Mouse (Mus musculus) lung, embryonic 16.5 days (tissue): ENCODE data around the gene Emsy. TPM values are rescaled to one million over a fixed set of nuclear protein-coding genes. Genes with fewer than 3 reads are reported as not detected.

Source experiments
- ATAC-seq: fragments of 200-750 bp; cut with Nextera tagmentation; 2 replicates; pipeline ENCODE4 v1.8.0; 2017; ENCODE audit warnings: low read depth, mild to moderate bottlenecking, moderate library complexity
- H3K27ac ChIP-seq: fragments of 300-500 bp; sonication (generic); 2 replicates; pipeline ENCODE4 v1.5.1; 2014; ENCODE audit warnings: mild to moderate bottlenecking, control low read depth, low read length
- H3K27me3 ChIP-seq: fragments of 300-500 bp; sonication (generic); 2 replicates; pipeline ENCODE4 v1.6.1; 2014; ENCODE audit warnings: low read depth, low read length, mixed read lengths; ENCODE audit not compliant: control insufficient read depth, insufficient read depth
- H3K36me3 ChIP-seq: fragments of 300-500 bp; sonication (generic); 2 replicates; pipeline ENCODE4 v1.6.1; 2014; ENCODE audit warnings: low read length; ENCODE audit not compliant: control insufficient read depth, insufficient read depth
- H3K4me1 ChIP-seq: fragments of 300-500 bp; sonication (generic); replicated peaks from 2 replicates; pipeline ENCODE4 v1.6.1; 2014; ENCODE audit warnings: low read length, mixed read lengths; ENCODE audit not compliant: control insufficient read depth, insufficient read depth
- H3K4me2 ChIP-seq: fragments of 300-500 bp; sonication (generic); 2 replicates; pipeline ENCODE4 v1.6.1; 2014; ENCODE audit warnings: low read depth, low read length, control low read depth
- H3K4me3 ChIP-seq: fragments of 300-500 bp; sonication (generic); 2 replicates; pipeline ENCODE4 v1.5.1; 2014; ENCODE audit warnings: mild to moderate bottlenecking, low read length, control low read depth
- H3K9ac ChIP-seq: fragments of 300-500 bp; sonication (generic); 2 replicates; pipeline ENCODE4 v1.6.1; 2014; ENCODE audit warnings: low read length, control low read depth
- H3K9me3 ChIP-seq: fragments of 300-500 bp; sonication (generic); 2 replicates; pipeline ENCODE4 v1.6.1; 2016; ENCODE audit warnings: low read length; ENCODE audit not compliant: control insufficient read depth
- WGBS: fragments of 180-500 bp; shearing (Covaris S2); extraction: QIAGEN DNeasy Blood & Tissue Kit; methylation state at CpG from one replicate; pipeline ENCODE4 v1.1.7; 2014; 5-methylcytosine and 5-hydroxymethylcytosine counted together
- polyA plus RNA-seq: library from polyadenylated mRNA; unstranded; fragments of >200 nt; fragmentation: Nextera tagmentation; extraction: Ambion mirVana; gene quantifications from 2 replicates; pipeline ENCODE4 v1.2.1, GENCODE M21; 2015

Gene Emsy
- polyA plus RNA-seq, 1 experiment from 2014 or later = 30.4 TPM

DNA sequence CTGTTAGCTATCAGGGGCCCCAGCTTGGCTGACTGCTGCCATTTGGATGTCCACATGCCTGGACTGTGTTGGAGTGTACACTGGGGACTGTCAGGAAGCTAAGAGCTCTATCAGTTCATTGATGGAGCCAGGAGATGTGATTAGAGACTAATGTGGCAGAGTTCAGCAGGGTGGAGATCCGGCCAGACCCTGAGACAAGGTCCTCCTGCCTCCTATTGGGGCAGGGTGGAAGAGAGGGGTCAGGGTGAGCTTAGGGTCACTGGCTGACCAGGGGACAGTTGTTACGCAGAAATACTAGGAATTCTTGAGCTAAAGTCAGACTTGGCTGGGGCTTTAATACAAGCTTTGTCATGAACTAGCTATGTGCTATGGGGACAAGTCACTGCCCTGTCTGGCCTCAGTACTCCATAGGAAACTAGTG lies 81.8 kb downstream of the Emsy start:
- no peak overlapping the region for H3K27ac ChIP-seq
- H3K9ac ChIP-seq = no peak overlapping the region
- H3K27me3 ChIP-seq = no peaks in the 10 kb centered on the region
- no peaks in the 10 kb centered on the region for H3K9me3 ChIP-seq
- ATAC-seq = no peak
- H3K4me2 ChIP-seq = no peak overlapping the region
- H3K4me1 ChIP-seq = peaks cover 27% of the 10 kb centered on the region
- WGBS = 79% methylated on average over 2 of the region's 2 CpGs
- H3K4me3 ChIP-seq = no peak overlapping the region
- H3K36me3 ChIP-seq = no peaks in the 10 kb centered on the region

DNA sequence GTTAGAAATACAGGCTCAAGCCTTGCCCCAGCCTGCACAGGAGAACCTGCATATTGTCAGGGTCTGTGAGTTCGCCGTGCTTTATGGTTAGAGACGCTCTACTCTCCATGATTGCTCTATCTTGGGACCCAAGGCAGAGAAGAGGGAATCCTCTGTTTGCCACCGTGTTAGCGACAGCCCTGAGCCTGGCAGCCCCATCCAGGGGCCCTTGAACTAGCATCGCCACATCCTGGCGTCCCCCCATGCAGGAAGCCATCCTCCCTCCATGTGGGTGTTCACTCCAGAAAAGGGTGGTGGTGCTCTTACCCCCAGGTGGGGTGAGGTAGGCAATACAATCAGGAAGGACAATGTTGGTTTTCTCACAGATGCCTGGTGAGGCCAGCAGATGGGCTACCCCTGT lies 82.3 kb downstream of the Emsy start:
- Histone ChIP-seq H3K27me3 (no peaks in the 10 kb centered on the region), H3K27ac (no peak overlapping the region)

DNA sequence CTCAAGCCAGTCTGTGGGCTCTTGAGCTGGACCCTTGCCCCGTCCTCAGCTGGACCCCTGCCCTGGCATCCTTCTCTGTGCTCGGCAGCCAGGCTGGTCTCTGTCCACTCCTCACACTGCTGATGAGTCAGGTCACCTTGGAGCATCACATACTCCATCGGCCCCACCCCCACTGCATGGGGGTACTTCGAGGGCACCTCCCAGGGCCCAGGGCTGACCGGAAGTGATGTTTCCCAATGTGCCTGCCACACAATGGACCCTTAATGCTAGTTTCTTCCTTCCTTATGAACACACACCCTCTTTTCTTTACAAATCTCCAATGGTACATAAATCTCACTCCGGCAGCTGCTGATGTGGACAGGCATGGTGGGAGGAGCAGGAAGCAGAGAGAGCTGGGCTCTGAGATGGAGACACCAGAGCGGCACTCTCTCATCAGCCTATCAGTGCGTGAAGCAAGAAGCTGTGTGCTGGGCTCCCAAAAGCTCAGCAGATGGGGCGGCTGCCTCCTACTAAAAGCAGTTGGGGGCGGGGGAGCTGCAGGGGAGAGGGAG lies 83.3 kb downstream of the Emsy start:
- Histone ChIP-seq H3K36me3 (no peaks in the 10 kb centered on the region), H3K27me3 (no peaks in the 10 kb centered on the region)
- peak; percentile 64 for ATAC-seq

More for the DNA sequence above, 82.3 kb downstream of the Emsy start:
- Histone ChIP-seq H3K4me3 (no peak overlapping the region), H3K4me2 (no peak overlapping the region), H3K4me1 (peaks cover 27% of the 10 kb centered on the region), H3K36me3 (no peaks in the 10 kb centered on the region), H3K9ac (no peak overlapping the region), H3K9me3 (no peaks in the 10 kb centered on the region)
- no peak for ATAC-seq
- WGBS = 85% methylated on average over 7 of the region's 7 CpGs

DNA sequence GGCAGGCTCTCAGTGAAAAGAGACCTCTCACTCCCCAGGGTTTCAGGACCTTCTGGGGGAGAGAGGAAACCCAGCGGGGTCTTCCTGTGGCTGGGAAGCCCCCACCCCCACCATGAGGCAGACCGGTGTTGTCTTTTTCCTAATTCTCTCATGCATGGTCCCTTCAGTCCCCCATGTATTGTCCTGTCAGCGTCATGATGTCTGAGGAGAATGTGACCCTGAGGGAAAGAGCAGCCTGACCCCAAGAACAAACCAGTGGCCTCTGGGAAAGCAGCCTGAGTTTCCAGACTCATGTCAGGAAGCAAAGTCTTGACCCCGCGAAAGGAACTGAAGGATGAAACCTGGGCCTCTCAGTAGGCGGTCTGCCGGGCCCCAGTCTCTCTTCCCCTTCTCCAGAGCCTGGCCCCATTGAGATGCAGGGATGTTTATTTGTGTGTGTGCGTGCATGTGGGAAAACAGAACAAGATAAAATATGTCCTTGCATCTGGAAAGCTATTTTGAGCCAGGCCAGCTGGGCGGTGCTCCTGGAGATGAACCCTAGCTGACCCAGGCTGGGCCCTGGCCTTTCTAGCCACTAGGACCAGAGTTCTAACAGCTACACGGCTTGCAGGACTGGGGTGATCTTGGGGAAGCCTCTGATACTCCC lies 84.2 kb downstream of the Emsy start:
- peak; percentile 56 for ATAC-seq
- H3K4me1 ChIP-seq = peaks cover 28% of the 10 kb centered on the region
- 35% methylated on average over 10 of the region's 10 CpGs for WGBS
- no peak overlapping the region for H3K4me3 ChIP-seq
- H3K27me3 ChIP-seq = no peaks in the 10 kb centered on the region
- no peak overlapping the region for H3K4me2 ChIP-seq
- no peaks in the 10 kb centered on the region for H3K36me3 ChIP-seq
- peak overlapping the region; percentile 88 for H3K27ac ChIP-seq
- H3K9me3 ChIP-seq = no peaks in the 10 kb centered on the region
- H3K9ac ChIP-seq = 0 out of 2 replicates have a peak overlapping the region, but pooled peaks have one; percentile 14

More for the DNA sequence above, 83.3 kb downstream of the Emsy start:
- 43% methylated on average over 10 of the region's 10 CpGs for WGBS
- Histone ChIP-seq H3K27ac (peak overlapping the region; percentile 88), H3K4me2 (no peak overlapping the region), H3K9me3 (no peaks in the 10 kb centered on the region), H3K4me1 (peaks cover 27% of the 10 kb centered on the region), H3K4me3 (no peak overlapping the region), H3K9ac (no peak overlapping the region)

DNA sequence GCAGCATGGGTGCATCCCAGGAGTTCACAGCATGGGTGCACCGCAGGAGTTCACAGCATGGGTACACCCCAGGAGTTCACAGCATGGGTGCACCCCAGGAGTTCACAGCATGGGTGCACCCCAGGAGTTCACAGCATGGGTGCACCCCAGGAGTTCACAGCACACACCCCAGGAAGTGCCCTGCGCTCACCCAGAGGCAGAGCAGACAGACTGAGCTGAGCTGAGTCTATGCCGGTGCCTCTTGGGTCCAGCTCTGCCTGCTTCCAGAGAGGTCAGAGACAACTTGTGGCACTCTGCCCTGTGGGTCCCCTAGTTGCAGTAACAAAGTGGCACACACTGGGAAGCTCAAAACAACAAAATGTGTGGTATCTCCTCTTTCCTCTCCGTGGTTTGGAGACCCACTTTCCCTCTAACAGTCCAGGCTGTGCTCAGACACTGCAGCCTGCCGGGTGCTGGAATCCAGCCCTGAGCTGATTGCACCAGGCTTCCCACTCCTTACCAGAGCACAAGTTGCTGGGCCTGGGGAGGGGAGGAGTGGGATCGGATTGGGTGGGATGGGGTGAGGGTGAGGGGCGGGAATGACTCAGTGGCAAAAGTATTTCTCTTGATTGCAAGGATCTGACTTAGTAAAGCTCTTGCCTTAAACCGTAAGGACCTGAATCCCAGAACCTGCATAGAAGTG lies 85.6 kb downstream of the Emsy start:
- Histone ChIP-seq H3K4me2 (no peak overlapping the region), H3K27me3 (no peaks in the 10 kb centered on the region), H3K27ac (no peak overlapping the region), H3K36me3 (no peaks in the 10 kb centered on the region), H3K9me3 (no peaks in the 10 kb centered on the region), H3K4me3 (no peak overlapping the region), H3K4me1 (peaks cover 31% of the 10 kb centered on the region), H3K9ac (no peak overlapping the region)
- WGBS = 45% methylated on average over 8 of the region's 8 CpGs
- no peak for ATAC-seq

DNA sequence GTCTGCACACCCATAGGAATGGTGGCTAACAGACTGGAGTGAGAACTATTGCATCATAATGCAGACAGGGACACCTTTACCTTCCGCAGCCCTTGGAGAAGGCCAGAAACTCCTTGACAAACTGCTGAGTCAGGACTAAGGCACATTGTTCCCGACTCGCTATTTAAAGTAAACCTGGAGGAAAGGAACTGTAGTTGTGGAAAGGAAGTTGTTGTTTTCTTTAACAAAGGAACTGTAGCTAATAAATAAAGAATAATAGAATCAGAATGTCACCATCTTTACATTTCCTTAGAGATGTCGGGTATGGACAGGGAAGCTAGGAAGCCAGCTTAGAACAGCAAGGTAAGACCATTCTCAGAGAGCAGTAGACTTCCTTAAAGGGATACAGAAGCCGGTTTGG lies 89.5 kb downstream of the Emsy start:
- peak overlapping the region; percentile 4; the same call in 1 of the 2 replicates for H3K27ac ChIP-seq

DNA sequence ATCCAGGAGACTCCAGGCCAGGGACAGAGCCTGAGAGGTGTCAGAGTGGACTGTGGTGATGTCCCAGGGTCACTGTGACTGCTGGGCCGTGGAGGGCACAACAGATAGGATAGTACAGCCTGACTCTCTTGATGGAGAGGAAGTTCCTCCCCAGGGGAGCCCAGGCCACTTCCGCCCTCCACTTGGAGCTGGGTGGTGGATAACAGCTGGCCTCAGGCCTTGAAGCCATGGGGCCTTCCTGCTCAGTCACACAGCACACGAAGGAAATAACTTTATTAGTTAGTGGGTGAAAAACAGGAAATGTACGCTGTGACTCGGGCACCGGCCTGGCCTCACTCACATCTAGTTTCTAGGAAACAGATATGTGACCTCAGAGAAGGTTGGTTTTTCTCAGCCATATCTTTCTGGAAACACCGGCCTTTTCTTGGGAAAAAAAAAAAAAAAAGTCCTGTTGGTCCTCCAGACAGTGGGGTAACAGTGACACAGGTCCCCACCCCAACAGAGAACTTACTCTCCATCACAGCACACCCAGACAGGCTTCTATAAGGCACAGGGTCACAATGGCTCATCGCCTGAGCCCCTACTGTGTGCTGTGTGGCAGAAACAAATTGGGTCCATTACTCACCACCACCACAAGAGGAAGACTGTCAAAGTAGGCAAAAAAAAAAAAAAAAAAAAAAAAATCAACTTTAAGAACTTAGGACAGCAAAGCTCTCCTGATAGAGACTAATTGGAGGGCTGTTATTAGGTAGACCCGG lies 91.8 kb downstream of the Emsy start:
- Histone ChIP-seq H3K27ac (no peak overlapping the region), H3K27me3 (no peaks in the 10 kb centered on the region), H3K4me3 (no peak overlapping the region), H3K36me3 (no peaks in the 10 kb centered on the region), H3K9me3 (no peaks in the 10 kb centered on the region), H3K4me1 (peaks cover 12% of the 10 kb centered on the region), H3K4me2 (no peak overlapping the region), H3K9ac (no peak overlapping the region)
- 62% methylated on average over 9 of the region's 9 CpGs for WGBS
- ATAC-seq = peak; percentile 48

More for the DNA sequence above, 89.5 kb downstream of the Emsy start:
- Histone ChIP-seq H3K4me1 (peaks cover 18% of the 10 kb centered on the region), H3K9me3 (no peaks in the 10 kb centered on the region), H3K27me3 (no peaks in the 10 kb centered on the region), H3K4me2 (no peak overlapping the region), H3K4me3 (no peak overlapping the region), H3K9ac (no peak overlapping the region), H3K36me3 (no peaks in the 10 kb centered on the region)
- WGBS = 29% methylated on average over 5 of the region's 5 CpGs
- no peak for ATAC-seq

DNA sequence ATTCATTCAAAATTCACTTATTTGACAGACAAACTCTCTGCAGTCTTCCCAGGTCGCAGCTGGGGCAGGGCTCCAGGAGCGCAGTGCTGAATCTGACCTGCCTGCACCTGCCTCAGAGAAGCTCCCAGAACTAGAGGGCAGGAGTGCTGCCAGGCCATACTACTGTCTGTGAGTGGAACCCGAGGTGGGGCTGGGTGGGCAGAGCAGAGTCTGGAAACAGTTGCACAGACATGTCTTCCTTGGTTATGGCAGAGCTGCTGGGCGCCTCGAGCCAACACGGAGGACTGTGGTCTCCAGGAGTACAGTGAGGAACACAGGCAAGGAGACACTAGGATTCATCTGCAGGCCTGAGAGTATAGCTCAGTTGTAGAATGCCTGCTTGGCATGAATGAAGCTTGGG lies 92.6 kb downstream of the Emsy start:
- H3K27me3 ChIP-seq = no peaks in the 10 kb centered on the region
- no peaks in the 10 kb centered on the region for H3K36me3 ChIP-seq
- no peak overlapping the region for H3K4me2 ChIP-seq
- peaks cover 12% of the 10 kb centered on the region for H3K4me1 ChIP-seq
- no peaks in the 10 kb centered on the region for H3K9me3 ChIP-seq
- H3K4me3 ChIP-seq = no peak overlapping the region
- H3K9ac ChIP-seq = no peak overlapping the region
- no peak overlapping the region for H3K27ac ChIP-seq
- 88% methylated on average over 6 of the region's 6 CpGs for WGBS
- ATAC-seq = no peak

DNA sequence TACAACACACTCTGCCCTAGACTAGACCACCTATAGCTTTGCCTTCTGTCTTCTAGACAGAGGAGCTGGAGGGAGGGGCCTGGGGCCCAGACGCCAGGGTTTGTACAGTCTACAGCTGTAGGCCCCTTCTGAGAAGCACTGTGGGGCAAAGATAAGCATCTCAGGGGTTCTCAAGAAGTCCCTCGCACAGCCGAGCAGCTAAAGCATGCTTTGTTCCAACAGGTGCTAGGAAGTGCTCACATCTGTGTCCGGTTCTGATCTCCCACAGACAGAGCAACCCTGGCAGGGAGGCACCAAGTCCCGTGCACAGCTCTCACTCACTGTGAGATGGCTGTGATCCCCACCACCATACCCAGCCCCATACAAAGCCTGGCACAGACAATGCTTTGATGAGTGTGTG lies 93.6 kb downstream of the Emsy start:
- WGBS = 38% methylated on average over 5 of the region's 5 CpGs
- H3K27me3 ChIP-seq = no peaks in the 10 kb centered on the region
- no peaks in the 10 kb centered on the region for H3K9me3 ChIP-seq
- no peak overlapping the region for H3K9ac ChIP-seq
- no peak overlapping the region for H3K27ac ChIP-seq
- H3K4me1 ChIP-seq = peaks cover 16% of the 10 kb centered on the region
- H3K36me3 ChIP-seq = no peaks in the 10 kb centered on the region
- peak; percentile 27 for ATAC-seq
- H3K4me2 ChIP-seq = no peak overlapping the region
- no peak overlapping the region for H3K4me3 ChIP-seq
